Mouse (Mus musculus) megakaryocyte-erythroid progenitor cell, adult 5-6 weeks (primary cell): ENCODE data around the gene 6430531B16Rik. TPM values are rescaled to one million over a fixed set of nuclear protein-coding genes. Genes with fewer than 3 reads are reported as not detected.

ENCODE experiments used
- ATAC-seq: replicated peaks from 2 replicates; pipeline ENCODE4 v1.8.0; 2016; ENCODE audit warnings: mild to moderate bottlenecking, inconsistent platforms; ENCODE audit not compliant: severe bottlenecking, poor library complexity, low FRiP score, low TSS enrichment
- total RNA-seq, 2 experiments: library from RNA; stranded (forward) in 1 of 2; stranded (reverse) in 1 of 2; fragments of 200-1000, 215-1000 nt in 1 of 2; fragments of >200 nt in 1 of 2; fragmentation: Nextera tagmentation in 1 of 2; gene quantifications; 2 replicates each; pipeline ENCODE4 v1.2.3; 2014 to 2017

Gene 6430531B16Rik
- total RNA-seq (2014; fragmentation: Nextera tagmentation) (not detected in 2 replicates), total RNA-seq (2017) (1.0 TPM in 1 of 2 replicates, not detected in the other)

- peak; percentile 91 for ATAC-seq
Observed at GRCm38 (mm10) chr7:139978278-139978892, at the start of gene 6430531B16Rik. Gene 6430531B16Rik, minus strand, starts transcription at chr7:139978755.

GRCm38 (mm10) chr7:140011336-140011735 lies 32.8 kb upstream of the 6430531B16Rik start:
- no peak for ATAC-seq

- no peak for ATAC-seq
Observed at GRCm38 (mm10) chr7:140007781-140008180, 29.2 kb upstream of the 6430531B16Rik start.

- ATAC-seq: peak; percentile 98
Observed at GRCm38 (mm10) chr7:140006861-140007611, 28.5 kb upstream of the 6430531B16Rik start.

- ATAC-seq: no peak
Observed at GRCm38 (mm10) chr7:140004666-140005065, 26.1 kb upstream of the 6430531B16Rik start.

- ATAC-seq: no peak
Observed at GRCm38 (mm10) chr7:140001086-140001740, 22.7 kb upstream of the 6430531B16Rik start.

- no peak for ATAC-seq
Observed at GRCm38 (mm10) chr7:139998691-139999350, 20.3 kb upstream of the 6430531B16Rik start.

- 0 out of 2 replicates have a peak, but pooled peaks have one; percentile 33 for ATAC-seq
Observed at GRCm38 (mm10) chr7:139994676-139995075, 16.1 kb upstream of the 6430531B16Rik start.

GRCm38 (mm10) chr7:139994202-139994601 lies 15.6 kb upstream of the 6430531B16Rik start:
- no peak for ATAC-seq

GRCm38 (mm10) chr7:139993532-139993931 lies 15.0 kb upstream of the 6430531B16Rik start:
- no peak for ATAC-seq

GRCm38 (mm10) chr7:139992406-139992805 lies 13.9 kb upstream of the 6430531B16Rik start, which contains the start of gene Adam8:
Gene Adam8, minus strand, starts transcription at chr7:139992562.
- peak; percentile 85 for ATAC-seq

GRCm38 (mm10) chr7:139990864-139991394 lies 12.4 kb upstream of the 6430531B16Rik start:
- no peak for ATAC-seq

- ATAC-seq: no peak
Observed at GRCm38 (mm10) chr7:139988272-139988671, 9.7 kb upstream of the 6430531B16Rik start.

GRCm38 (mm10) chr7:139984505-139984904 lies 6.0 kb upstream of the 6430531B16Rik start:
- ATAC-seq: no peak

- no peak for ATAC-seq
Observed at GRCm38 (mm10) chr7:139982058-139982457, 3.5 kb upstream of the 6430531B16Rik start.

- ATAC-seq: no peak
Observed at GRCm38 (mm10) chr7:139980778-139981177, 2.2 kb upstream of the 6430531B16Rik start.

- ATAC-seq: no peak
Observed at GRCm38 (mm10) chr7:139979011-139979719, 610 bp upstream of the 6430531B16Rik start.

- no peak for ATAC-seq
Observed at GRCm38 (mm10) chr7:139975471-139975870, 3.1 kb downstream of the 6430531B16Rik start.

- ATAC-seq: no peak
Observed at GRCm38 (mm10) chr7:139974307-139974706, 4.2 kb downstream of the 6430531B16Rik start.
